Mouse (Mus musculus) heart, adult 2 months (tissue): ENCODE data around the gene Lrrn2. TPM values are rescaled to one million over a fixed set of nuclear protein-coding genes. Genes with fewer than 3 reads are reported as not detected.

ENCODE experiments used
- DNase-seq, 2 experiments: peaks; one replicate each; pipeline ENCODE4 v3.0.0; 2021
- H3K27ac ChIP-seq: fragments of 200-600 bp; 2 replicates; pipeline ENCODE4 v1.8.1; 2022
- H3K27me3 ChIP-seq: fragments of 200-500 bp; 2 replicates; pipeline ENCODE4 v1.6.1; 2012; ENCODE audit warnings: mild to moderate bottlenecking, low read length, inconsistent platforms, mixed read lengths; ENCODE audit not compliant: control insufficient read depth, insufficient read depth
- H3K36me3 ChIP-seq: fragments of 200-500 bp; 2 replicates; pipeline ENCODE4 v1.6.1; 2012; ENCODE audit warnings: low read length, inconsistent platforms; ENCODE audit not compliant: control insufficient read depth, insufficient read depth
- H3K4me1 ChIP-seq: fragments of 200-500 bp; 2 replicates; pipeline ENCODE4 v1.6.1; 2011; ENCODE audit warnings: low read length; ENCODE audit not compliant: control insufficient read depth, insufficient read depth
- H3K4me3 ChIP-seq: fragments of 200-600 bp; 2 replicates; pipeline ENCODE4 v1.8.1; 2022
- H3K79me2 ChIP-seq: fragments of 200-500 bp; replicated peaks from 2 replicates; pipeline ENCODE4 v1.6.1; 2012; ENCODE audit warnings: mild to moderate bottlenecking, inconsistent platforms, low read length, moderate library complexity, mixed read lengths; ENCODE audit not compliant: control insufficient read depth, insufficient read depth
- H3K9ac ChIP-seq: fragments of 200-500 bp; 2 replicates; pipeline ENCODE4 v1.6.1; 2012; ENCODE audit warnings: low read depth, mild to moderate bottlenecking, control low read depth, inconsistent platforms, low read length, mixed read lengths
- CTCF ChIP-seq: fragments of 200-600 bp; IDR thresholded peaks from 2 replicates; pipeline ENCODE4 v1.8.1; 2022; ENCODE audit warnings: antibody characterized with exemption, mild to moderate bottlenecking, moderate library complexity
- EP300 ChIP-seq: fragments of 200-500 bp; IDR thresholded peaks from 2 replicates; pipeline ENCODE4 v1.6.1; 2011; ENCODE audit warnings: low read depth, low read length, control low read depth; ENCODE audit not compliant: insufficient read depth
- POLR2A ChIP-seq: fragments of 200-500 bp; IDR thresholded peaks from 2 replicates; pipeline ENCODE4 v1.6.1; 2011; ENCODE audit warnings: mild to moderate bottlenecking, low read depth, low read length, control low read depth; ENCODE audit not compliant: insufficient read depth
- WGBS: fragments of 180-500 bp; shearing (Covaris S2); methylation state at CpG from one replicate; pipeline ENCODE4 v1.1.7; 2018; 5-methylcytosine and 5-hydroxymethylcytosine counted together
- intact Hi-C: fragments of 180-260 bp; cut with DNase I; formaldehyde crosslinking; loops from one replicate; pipeline ENCODE4 v1.15.1; 2025
- polyA plus RNA-seq: library from polyadenylated mRNA; depleted of rRNA; stranded (reverse); fragments of >200 nt; gene quantifications from 2 replicates; pipeline ENCODE4 v1.2.3, GENCODE M21; 2012
- total RNA-seq, 2 experiments: library from RNA; stranded (reverse); gene quantifications; 2 replicates each; pipeline ENCODE4 v1.2.3; 2021

Gene Lrrn2
- total and polyA plus RNA-seq, 3 experiments, result 3.2 to 7.3 (median 4.2) TPM

GRCm38 (mm10) chr1:132903519-132903918 is 23.4 kb downstream of the Lrrn2 start:
- TF ChIP-seq POLR2A (no peak), EP300 (no peak), CTCF (no peak)
- WGBS, result 66% methylated on average over 4 of the region's 4 CpGs
- no peak overlapping the region for H3K27ac ChIP-seq

GRCm38 (mm10) chr1:132909090-132909489 is 29.0 kb downstream of the Lrrn2 start:
- no peak overlapping the region for H3K27ac ChIP-seq
- no peak overlapping the region for H3K9ac ChIP-seq
- no peaks in the 10 kb centered on the region for H3K27me3 ChIP-seq
- TF ChIP-seq EP300 (no peak), CTCF (no peak), POLR2A (no peak)
- intact Hi-C loops, result no loop called here
- 79% methylated on average over 4 of the region's 4 CpGs for WGBS
- no peak for DNase-seq
- H3K36me3 ChIP-seq, result no peaks in the 10 kb centered on the region
- H3K4me1 ChIP-seq, result no peaks in the 10 kb centered on the region
- no peaks in the 10 kb centered on the region for H3K79me2 ChIP-seq
- H3K4me3 ChIP-seq, result no peak overlapping the region

More at GRCm38 (mm10) chr1:132903519-132903918, 23.4 kb downstream of the Lrrn2 start:
- H3K9ac ChIP-seq, result no peak overlapping the region
- no peaks in the 10 kb centered on the region for H3K4me1 ChIP-seq
- DNase-seq, result no peak
- H3K79me2 ChIP-seq, result no peaks in the 10 kb centered on the region
- intact Hi-C loops, result no loop called here
- no peaks in the 10 kb centered on the region for H3K36me3 ChIP-seq
- no peaks in the 10 kb centered on the region for H3K27me3 ChIP-seq
- H3K4me3 ChIP-seq, result no peak overlapping the region

DNA sequence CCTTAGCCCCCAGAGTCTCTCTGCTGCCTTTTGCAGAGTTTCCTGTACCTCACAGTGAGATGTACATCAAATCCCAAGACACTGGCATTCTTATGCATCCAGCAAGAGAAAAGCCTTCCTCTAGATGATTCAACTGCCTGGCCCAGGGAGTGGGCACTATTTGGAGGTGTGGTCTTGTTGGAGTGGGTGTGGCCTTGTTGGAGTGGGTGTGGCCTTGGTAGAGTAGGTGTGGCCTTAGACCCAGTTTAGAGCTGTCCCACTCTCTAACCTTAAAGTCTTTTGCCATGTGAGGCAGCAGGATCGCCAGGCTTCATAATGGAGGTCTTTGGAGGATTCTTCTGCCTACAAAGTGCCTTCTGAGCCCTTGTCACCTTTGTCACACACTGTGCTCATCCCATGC is 29.9 kb downstream of the Lrrn2 start:
- Histone ChIP-seq H3K4me1 (no peaks in the 10 kb centered on the region), H3K27ac (no peak overlapping the region), H3K4me3 (no peak overlapping the region), H3K27me3 (no peaks in the 10 kb centered on the region), H3K9ac (no peak overlapping the region), H3K79me2 (no peaks in the 10 kb centered on the region), H3K36me3 (no peaks in the 10 kb centered on the region)
- no peak for TF ChIP-seq EP300
- TF ChIP-seq POLR2A, result no peak
- no peak for TF ChIP-seq CTCF
- WGBS, result 83% methylated on average over 1 of the region's 1 CpGs
- no peak for DNase-seq
- intact Hi-C loops, result no loop called here

- H3K36me3 ChIP-seq, result no peaks in the 10 kb centered on the region
- no peak overlapping the region for H3K9ac ChIP-seq
- TF ChIP-seq CTCF (no peak), POLR2A (no peak), EP300 (no peak)
- H3K27ac ChIP-seq, result no peak overlapping the region
- intact Hi-C loops, result no loop called here
- no peak for DNase-seq
- 76% methylated on average over 11 of the region's 11 CpGs for WGBS
- no peak overlapping the region for H3K4me3 ChIP-seq
- no peaks in the 10 kb centered on the region for H3K79me2 ChIP-seq
- H3K27me3 ChIP-seq, result no peaks in the 10 kb centered on the region
- no peaks in the 10 kb centered on the region for H3K4me1 ChIP-seq
Measured at GRCm38 (mm10) chr1:132910414-132911041, 30.5 kb downstream of the Lrrn2 start.

- no peaks in the 10 kb centered on the region for H3K79me2 ChIP-seq
- no peaks in the 10 kb centered on the region for H3K4me1 ChIP-seq
- 56% methylated on average over 6 of the region's 6 CpGs for whole genome bisulfite sequencing
- no peak overlapping the region for H3K9ac ChIP-seq
- no peak overlapping the region for H3K4me3 ChIP-seq
- TF ChIP-seq CTCF, result no peak
- no peak for TF ChIP-seq EP300
- TF ChIP-seq POLR2A, result no peak
- intact Hi-C loops, result no loop called here
- H3K27ac ChIP-seq, result no peak overlapping the region
- no peaks in the 10 kb centered on the region for H3K36me3 ChIP-seq
- no peak for DNase-seq
- H3K27me3 ChIP-seq, result no peaks in the 10 kb centered on the region
Measured at GRCm38 (mm10) chr1:132915849-132916493, 35.9 kb downstream of the Lrrn2 start.

DNA sequence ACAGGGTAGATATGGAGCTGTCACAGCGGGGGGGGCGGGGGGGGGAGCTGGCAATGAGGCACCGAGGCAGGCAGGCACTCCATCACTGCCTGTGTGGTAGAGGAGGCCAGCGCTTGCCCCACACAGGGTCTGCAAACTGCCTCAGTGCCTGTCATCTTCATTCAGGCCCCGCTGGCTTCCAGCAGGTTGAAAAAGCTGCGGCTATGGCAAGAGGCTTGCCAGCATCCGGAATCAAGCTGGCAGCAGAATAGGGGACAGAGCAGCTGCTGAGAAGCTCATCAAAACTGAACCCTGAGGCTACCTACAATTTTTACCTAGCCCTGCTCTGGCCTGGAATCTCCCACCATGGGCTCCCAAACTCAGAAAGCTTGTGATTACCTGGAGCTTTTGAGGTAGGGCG is 37.5 kb downstream of the Lrrn2 start:
- H3K27me3 ChIP-seq, result no peaks in the 10 kb centered on the region
- WGBS, result 28% methylated on average over 8 of the region's 8 CpGs
- H3K4me1 ChIP-seq, result no peaks in the 10 kb centered on the region
- DNase-seq, result no peak
- no peak overlapping the region for H3K4me3 ChIP-seq
- no peaks in the 10 kb centered on the region for H3K79me2 ChIP-seq
- H3K36me3 ChIP-seq, result no peaks in the 10 kb centered on the region
- intact Hi-C loops, result no loop called here
- H3K9ac ChIP-seq, result no peak overlapping the region
- H3K27ac ChIP-seq, result no peak overlapping the region
- TF ChIP-seq CTCF, result no peak
- TF ChIP-seq EP300, result no peak
- TF ChIP-seq POLR2A, result no peak
